26 mouse cellular contexts compared by ENCODE assay signal in the genomic region with DNA sequence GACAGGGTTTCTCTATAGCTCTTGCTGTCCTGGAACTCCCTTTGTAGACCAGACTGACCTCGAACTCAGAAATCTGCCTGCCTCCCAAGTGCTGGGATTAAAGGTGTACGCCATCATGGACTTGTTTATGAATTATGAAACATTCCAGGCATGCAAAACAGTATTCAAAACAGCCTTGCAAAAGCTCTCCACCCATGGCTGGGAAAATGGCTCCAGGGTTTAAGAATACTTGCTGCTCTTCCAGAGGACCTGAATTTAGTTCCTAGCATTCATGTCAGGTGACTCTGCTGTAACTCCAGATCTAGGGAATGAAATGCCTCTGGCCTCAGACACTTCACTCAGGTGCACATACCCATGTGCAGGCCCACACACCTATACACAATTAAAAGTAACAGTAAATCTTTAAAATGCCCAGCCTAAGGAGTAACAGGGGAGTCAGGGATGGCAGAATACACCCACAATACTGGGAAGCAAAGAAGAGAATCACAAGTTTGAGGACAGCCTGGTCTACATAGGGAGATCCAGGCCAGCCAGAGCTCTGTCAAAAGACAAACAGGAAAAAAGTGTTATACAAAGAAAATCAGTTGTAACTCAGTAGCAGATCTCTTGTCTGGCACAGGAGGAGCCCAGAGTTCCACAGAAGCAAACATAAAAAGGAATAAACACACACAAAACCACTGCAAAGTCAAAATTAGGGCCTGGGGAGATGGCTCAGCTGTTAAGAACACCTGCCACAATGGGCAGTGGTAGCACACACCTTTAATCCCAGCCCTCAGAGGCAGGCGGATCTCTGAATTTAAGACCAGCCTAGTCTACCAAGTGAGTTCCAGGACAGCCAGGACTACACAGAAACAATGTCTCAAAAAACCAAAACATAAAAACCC. TPM values are rescaled to one million over a fixed set of nuclear protein-coding genes. Genes with fewer than 3 reads are reported as not detected.
A peak's percentile ranks its signal among the peaks of the same experiment; 100 is the strongest.
DNase-seq lines count a peak whose midpoint lies in the region; ATAC-seq and TF ChIP-seq lines count a peak whose summit lies in the region.
"Had no signal": no experiment of that assay in that cellular context is flagged by ENCODE, and none has a peak within 500 bp of the region (broad histone marks: within the 10 kb centered on the region; RNA-seq: fewer than 3 reads in every experiment).

No protein-coding gene starts in this region.

- no peak overlapping the region for H3K4me2 ChIP-seq in stomach, postnatal 0 days (replicated peaks; ENCODE audit: low read depth)
- H3K4me2 ChIP-seq: embryonic facial prominence, embryonic 12.5 days; hindbrain, embryonic 14.5 days; neural tube, embryonic 15.5 days; stomach, embryonic 15.5 days had no signal

- intact Hi-C loops in heart, postnatal 10 days (cut with DNase I) = loop anchor here (2.0 kb wide), 1 partner anchor 73 kb away; no protein-coding TSS in a partner anchor

- no peak for ATAC-seq in stomach, postnatal 0 days (ENCODE audit: low FRiP score, low TSS enrichment)

- TF ChIP-seq EP300 in stomach, postnatal 0 days (optimal IDR thresholded peaks at IDR 0.05) = no peak

- DNase-seq in heart, adult 11 months = peak; percentile 75
- no peak for DNase-seq in heart, postnatal 10 days
- DNase-seq in spleen, adult 2 months (ENCODE audit: low read depth in 1 of 2, low spot score in 2 of 2) = no peak
- DNase-seq in spleen, postnatal 10 days (ENCODE audit: low spot score in 2 of 2) = no peak
- DNase-seq in cerebellum, adult 9-10 months = no peak
- DNase-seq in layer of hippocampus, adult 9-11 months = no peak
- no peak for DNase-seq in stomach, postnatal 0 days (ENCODE audit: low spot score)
- DNase-seq: cerebellum, adult 11 months; heart, adult 18-20 months; kidney, postnatal 10 days; retina, postnatal 1 day; thymus, postnatal 25 days had no signal

- peaks cover 13% of the 10 kb centered on the region; the same call in 1 of the 2 replicates for H3K4me1 ChIP-seq in spleen, adult 2 months (ENCODE audit: control insufficient read depth, insufficient read depth, insufficient read length)
- no peaks in the 10 kb centered on the region; the same call in 1 of the 2 replicates for H3K4me1 ChIP-seq in embryonic fibroblast, embryonic 13.5 days (ENCODE audit: control insufficient read depth, insufficient read depth, low read length)
- peaks cover 2% of the 10 kb centered on the region; the same call in 1 of the 2 replicates for H3K4me1 ChIP-seq in stomach, postnatal 0 days (replicated peaks; ENCODE audit: control insufficient read depth, insufficient read depth)

- H3K27ac ChIP-seq in spleen, adult 2 months (ENCODE audit: insufficient read depth, low read length) = peak overlapping the region; percentile 93
- no peak overlapping the region for H3K27ac ChIP-seq in embryonic fibroblast, embryonic 13.5 days (ENCODE audit: insufficient read depth, low read length)
- no peak overlapping the region for H3K27ac ChIP-seq in stomach, postnatal 0 days (replicated peaks)
- H3K27ac ChIP-seq: embryonic facial prominence, embryonic 12.5 days; forebrain, embryonic 10.5 days; hindbrain, embryonic 14.5 days; neural tube, embryonic 15.5 days; stomach, embryonic 15.5 days had no signal

- WGBS in spleen, adult 2 months = 69% methylated on average over 3 of the region's 3 CpGs
- 47% methylated on average over 3 of the region's 3 CpGs for WGBS in stomach, postnatal 0 days

- TF ChIP-seq CTCF in spleen, adult 2 months (IDR thresholded peaks at IDR 0.05; ENCODE audit: extremely low read depth, insufficient read depth, insufficient read length, insufficient replicate concordance) = no peak
- no peak for TF ChIP-seq CTCF in embryonic fibroblast, embryonic 13.5 days (IDR thresholded peaks at IDR 0.05; ENCODE audit: borderline replicate concordance, insufficient read depth, low read length)
- TF ChIP-seq CTCF in stomach, postnatal 0 days (IDR thresholded peaks at IDR 0.05; ENCODE audit: low read depth) = no peak

- no peaks in the 10 kb centered on the region for H3K9me3 ChIP-seq in stomach, postnatal 0 days (ENCODE audit: control insufficient read depth, low read length)
- H3K9me3 ChIP-seq: embryonic facial prominence, embryonic 12.5 days; forebrain, embryonic 10.5 days; neural tube, embryonic 15.5 days; stomach, embryonic 15.5 days had no signal

- H3K36me3 ChIP-seq in spleen, adult 2 months (ENCODE audit: control insufficient read depth, insufficient read depth, low read length) = peaks cover 22% of the 10 kb centered on the region
- peaks cover 8% of the 10 kb centered on the region for H3K36me3 ChIP-seq in stomach, postnatal 0 days (ENCODE audit: control insufficient read depth, insufficient read depth, low read length)

- TF ChIP-seq POLR2A in spleen, adult 2 months (IDR thresholded peaks at IDR 0.05; ENCODE audit: low read depth, low read length) = no peak
- TF ChIP-seq POLR2A in embryonic fibroblast, embryonic 13.5 days (IDR thresholded peaks at IDR 0.05; ENCODE audit: low read depth, low read length) = peak; percentile 6

- no peak overlapping the region for H3K9ac ChIP-seq in stomach, postnatal 0 days (ENCODE audit: low read length)
- H3K9ac ChIP-seq: embryonic facial prominence, embryonic 12.5 days; hindbrain, embryonic 14.5 days; neural tube, embryonic 15.5 days; stomach, embryonic 15.5 days had no signal

- H3K27me3 ChIP-seq in spleen, adult 2 months (ENCODE audit: control insufficient read depth, insufficient read depth, low read length) = no peaks in the 10 kb centered on the region
- H3K27me3 ChIP-seq in stomach, postnatal 0 days (ENCODE audit: control insufficient read depth, insufficient read depth, low read length) = no peaks in the 10 kb centered on the region
- H3K27me3 ChIP-seq: embryonic facial prominence, embryonic 12.5 days; neural tube, embryonic 15.5 days; stomach, embryonic 15.5 days had no signal

- peak overlapping the region; percentile 32; the same call in 1 of the 2 replicates for H3K4me3 ChIP-seq in spleen, adult 2 months (ENCODE audit: extremely low read depth, insufficient read depth, insufficient read length)
- no peak overlapping the region for H3K4me3 ChIP-seq in embryonic fibroblast, embryonic 13.5 days (ENCODE audit: insufficient read depth, low read length)
- H3K4me3 ChIP-seq in stomach, postnatal 0 days (ENCODE audit: low read depth, low read length) = no peak overlapping the region
- H3K4me3 ChIP-seq: embryonic facial prominence, embryonic 12.5 days; forebrain, embryonic 10.5 days; neural tube, embryonic 15.5 days; stomach, embryonic 15.5 days had no signal

RNA-seq across cellular contexts. Expression of gene Cd79a, which starts 5.7 kb away (rescaled TPM):
- 1 to 10 TPM; 1.3 to 1.8 TPM for total RNA-seq in heart, postnatal 10 days (2021)
- polyA plus RNA-seq in spleen, adult 2 months (2012; rRNA removed) = 959 and 1,255 TPM in 2 replicates
- not detected in 2 replicates for polyA plus RNA-seq in embryonic fibroblast, embryonic 13.5 days (2011; ENCODE audit: insufficient read length, low read depth, missing spikeins)
- polyA plus RNA-seq in stomach, postnatal 0 days (2015; fragmentation: Nextera tagmentation; extraction: Ambion mirVana) = 0.25 and 0.44 TPM in 2 replicates
- total RNA-seq: common myeloid progenitor, adult 5-6 weeks had no signal

RNA-seq across cellular contexts. Expression of gene Rps19, which starts 7.3 kb away (rescaled TPM):
- 100 to 1,000 TPM; 752 to 777 TPM for total RNA-seq in heart, postnatal 10 days (2021)
- polyA plus RNA-seq in spleen, adult 2 months (2012; rRNA removed) = 627 and 638 TPM in 2 replicates
- polyA plus RNA-seq in embryonic fibroblast, embryonic 13.5 days (2011; ENCODE audit: insufficient read length, low read depth, missing spikeins) = 1,421 and 1,560 TPM in 2 replicates
- polyA plus RNA-seq in stomach, postnatal 0 days (2015; fragmentation: Nextera tagmentation; extraction: Ambion mirVana) = 2,060 and 2,085 TPM in 2 replicates

RNA-seq across cellular contexts. Expression of gene Arhgef1, which starts 11.2 kb away (rescaled TPM):
- 10 to 100 TPM; 75.3 to 87.0 TPM for total RNA-seq in heart, postnatal 10 days (2021)
- 915 and 1,063 TPM in 2 replicates for polyA plus RNA-seq in spleen, adult 2 months (2012; rRNA removed)
- polyA plus RNA-seq in embryonic fibroblast, embryonic 13.5 days (2011; ENCODE audit: insufficient read length, low read depth, missing spikeins) = 65.6 and 68.7 TPM in 2 replicates
- 45.2 and 49.9 TPM in 2 replicates for polyA plus RNA-seq in stomach, postnatal 0 days (2015; fragmentation: Nextera tagmentation; extraction: Ambion mirVana)

RNA-seq across cellular contexts. Expression of gene Dmrtc2, which starts 21.6 kb away (rescaled TPM):
- total RNA-seq in heart, postnatal 10 days (2021) = not detected
- polyA plus RNA-seq in spleen, adult 2 months (2012; rRNA removed) = not detected in 2 replicates
- polyA plus RNA-seq in embryonic fibroblast, embryonic 13.5 days (2011; ENCODE audit: insufficient read length, low read depth, missing spikeins) = not detected in 2 replicates
- not detected in 2 replicates for polyA plus RNA-seq in stomach, postnatal 0 days (2015; fragmentation: Nextera tagmentation; extraction: Ambion mirVana)
- total RNA-seq: common myeloid progenitor, adult 5-6 weeks; heart, adult 18-20 months; liver, adult 2 months; megakaryocyte-erythroid progenitor cell, adult 5-6 weeks; monocyte, adult 5-6 weeks had no signal
- polyA plus RNA-seq: C2C12; embryonic facial prominence, embryonic 12.5 days; forebrain, embryonic 10.5 days; heart, postnatal 0 days; intestine, embryonic 16.5 days; liver, adult 2 months; small intestine, adult 2 months; stomach, embryonic 15.5 days had no signal

RNA-seq across cellular contexts. Expression of gene Lypd4, which starts 21.7 kb away (rescaled TPM):
- not detected for total RNA-seq in heart, postnatal 10 days (2021)
- not detected in 2 replicates for polyA plus RNA-seq in spleen, adult 2 months (2012; rRNA removed)
- polyA plus RNA-seq in embryonic fibroblast, embryonic 13.5 days (2011; ENCODE audit: insufficient read length, low read depth, missing spikeins) = not detected in 2 replicates
- polyA plus RNA-seq in stomach, postnatal 0 days (2015; fragmentation: Nextera tagmentation; extraction: Ambion mirVana) = not detected in 2 replicates
- total RNA-seq: common myeloid progenitor, adult 5-6 weeks; heart, adult 18-20 months; liver, adult 2 months; megakaryocyte-erythroid progenitor cell, adult 5-6 weeks; monocyte, adult 5-6 weeks had no signal
- polyA plus RNA-seq: C2C12; embryonic facial prominence, embryonic 12.5 days; forebrain, embryonic 10.5 days; heart, postnatal 0 days; hindbrain, embryonic 14.5 days; intestine, embryonic 16.5 days; liver, adult 2 months; neural tube, embryonic 15.5 days; small intestine, adult 2 months; stomach, embryonic 15.5 days had no signal

Comparison
In these comparisons a context has a peak if more than half of its experiments do, and no peak if none do; other contexts are left out.
1. RNA of gene Cd79a, which starts 5.7 kb away (polyA plus RNA-seq): 959 to 1,255 TPM in spleen, adult 2 months; 0.25 to 0.44 TPM in stomach, postnatal 0 days and not detected in embryonic fibroblast, embryonic 13.5 days; every median in the first group is over 100 times any median in the second.
2. RNA of gene Arhgef1, which starts 11.2 kb away (polyA plus RNA-seq): 915 to 1,063 TPM in spleen, adult 2 months; 65.6 to 68.7 TPM in embryonic fibroblast, embryonic 13.5 days and 45.2 to 49.9 TPM in stomach, postnatal 0 days; every median in the first group is over 10 times any median in the second.